ENCODE assay signal across 8 mouse cellular contexts in the genomic region with DNA sequence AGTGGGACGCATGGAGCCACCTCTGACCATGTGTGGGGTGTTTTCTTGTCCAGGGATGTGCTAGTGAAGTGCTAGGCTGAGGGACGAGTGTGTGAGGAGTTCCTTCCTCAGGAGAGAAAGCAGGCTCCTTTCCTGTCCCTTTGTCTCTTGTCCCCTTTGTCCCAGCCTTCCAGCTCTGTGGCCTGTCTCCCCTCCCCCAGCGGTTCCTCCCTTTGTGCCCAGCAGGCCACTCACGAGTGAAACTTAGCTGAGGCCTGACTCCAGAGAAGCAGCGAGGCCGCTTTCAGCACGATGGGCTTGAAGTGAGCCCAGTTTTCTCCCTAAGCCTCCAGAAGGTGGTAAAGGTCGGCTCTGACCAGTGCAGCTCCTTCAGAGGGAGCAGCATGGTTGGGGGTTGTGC. TPM values are rescaled to one million over a fixed set of nuclear protein-coding genes. Genes with fewer than 3 reads are reported as not detected.
DNase-seq lines count a peak whose midpoint lies in the region.

No protein-coding gene starts in this region.

- DNase-seq in adrenal gland, postnatal 10 days: peak; percentile 47
- DNase-seq in adrenal gland, postnatal 4 days (ENCODE audit: low spot score in 2 of 2): no peak
- peak; percentile 80 for DNase-seq in adipocyte (ENCODE audit: low spot score)
- peak; percentile 62 for DNase-seq in heart, postnatal 4 days
- DNase-seq in lung, postnatal 4 days: peak; percentile 56 to 67
- no peak for DNase-seq in MN1 (ENCODE audit: low spot score)
- DNase-seq in left cerebral cortex, postnatal 14 days (ENCODE audit: low spot score in 2 of 2): no peak
- DNase-seq in urinary bladder, adult 18-20 months (ENCODE audit: low spot score in 2 of 2): no peak

- intact Hi-C loops in left cerebral cortex, postnatal 14 days (cut with DNase I): no loop called here

RNA-seq across cellular contexts. Expression of a gene that starts 26.2 kb away (rescaled TPM):
- 10 to 100 TPM; 50.8 to 69.0 TPM for total RNA-seq in adrenal gland, postnatal 10 days (2021)
- total RNA-seq in adrenal gland, postnatal 4 days (2021): 100 to 1,000 TPM in 1 of 2 experiments, 10 to 100 TPM in 1; 95.2 to 103 TPM
- total RNA-seq in heart, postnatal 4 days (2021): 10 to 100 TPM; 55.3 to 58.7 TPM
- total RNA-seq in left cerebral cortex, postnatal 14 days (2021): 100 to 1,000 TPM; 109 to 115 TPM

Comparison
In these comparisons a context has a peak if more than half of its experiments do, and no peak if none do; other contexts are left out.
1. DNase-seq: peak in adrenal gland, postnatal 10 days (single experiment), adipocyte (single experiment), heart, postnatal 4 days (single experiment) and lung, postnatal 4 days (2 of 2); none in adrenal gland, postnatal 4 days (0 of 2), MN1 (single experiment), left cerebral cortex, postnatal 14 days (0 of 2) and urinary bladder, adult 18-20 months (0 of 2).